Mouse (Mus musculus): Measurements from ENCODE around the gene Slc30a5. TPM values are rescaled to one million over a fixed set of nuclear protein-coding genes. Genes with fewer than 3 reads are reported as not detected.

Gene Slc30a5
- 2.0 and 2.3 TPM in 2 replicates for polyA plus RNA-seq (2012; ENCODE audit: insufficient read depth, low replicate concordance)

GRCm38 (mm10) chr13:100832741-100833639 is at the start of gene Slc30a5:
Gene Slc30a5 (minus strand): TSS chr13:100833427.
- Histone ChIP-seq H3K4me1 (peaks cover 60% of the 10 kb centered on the region), H3K4me3 (replicated peaks) (peak within 1 kb of the TSS; percentile 98), H3K9me3 (no peaks in the 10 kb centered on the region), H3K36me3 (replicated peaks; ENCODE audit: low read length) (peaks cover 11% of the 10 kb centered on the region), H3K27me3 (replicated peaks) (no peaks in the 10 kb centered on the region)
- TF ChIP-seq GATA1 (IDR thresholded peaks at IDR 0.05; ENCODE audit: borderline replicate concordance, low read length) = no peak
- no peak for TF ChIP-seq FLI1 (IDR thresholded peaks at IDR 0.05; ENCODE audit: low read length)

- H3K4me1 ChIP-seq = peaks cover 38% of the 10 kb centered on the region
- no peaks in the 10 kb centered on the region for H3K36me3 ChIP-seq (replicated peaks; ENCODE audit: low read length)
- TF ChIP-seq GATA1 (IDR thresholded peaks at IDR 0.05; ENCODE audit: borderline replicate concordance, low read length) (no peak), FLI1 (IDR thresholded peaks at IDR 0.05; ENCODE audit: low read length) (no peak)
- no peaks in the 10 kb centered on the region for H3K27me3 ChIP-seq (replicated peaks)
- H3K4me3 ChIP-seq (replicated peaks) = no peak overlapping the region
- no peaks in the 10 kb centered on the region for H3K9me3 ChIP-seq
Observed at GRCm38 (mm10) chr13:100881944-100882343, 48.7 kb upstream of the Slc30a5 start.

- no peaks in the 10 kb centered on the region for H3K9me3 ChIP-seq
- TF ChIP-seq FLI1 (IDR thresholded peaks at IDR 0.05; ENCODE audit: low read length) (no peak), GATA1 (IDR thresholded peaks at IDR 0.05; ENCODE audit: borderline replicate concordance, low read length) (no peak)
- H3K4me1 ChIP-seq = peaks cover 55% of the 10 kb centered on the region
- H3K4me3 ChIP-seq (replicated peaks) = no peak overlapping the region
- no peaks in the 10 kb centered on the region for H3K27me3 ChIP-seq (replicated peaks)
- peaks cover 3% of the 10 kb centered on the region for H3K36me3 ChIP-seq (replicated peaks; ENCODE audit: low read length)
Observed at GRCm38 (mm10) chr13:100879806-100880205, 46.6 kb upstream of the Slc30a5 start.

DNA sequence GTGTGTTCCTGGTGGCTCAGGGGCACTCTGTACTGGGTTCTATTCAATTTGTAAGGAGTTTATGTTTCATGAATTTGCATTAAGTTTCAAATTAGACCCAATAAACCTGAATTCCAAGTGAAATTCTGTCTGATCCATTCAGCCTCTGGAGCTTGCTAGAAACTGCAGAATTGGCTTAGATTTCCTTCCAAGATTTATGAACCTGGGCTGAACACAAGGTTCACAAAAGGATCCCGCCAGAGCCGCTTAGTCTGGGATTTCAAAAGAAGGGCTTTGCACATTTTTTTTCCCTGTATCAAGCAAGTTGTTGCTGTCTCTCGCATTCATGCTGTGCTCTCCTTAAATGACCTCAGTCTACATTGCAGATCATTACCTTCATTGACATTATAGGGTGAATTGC is 46.1 kb upstream of the Slc30a5 start:
- H3K27me3 ChIP-seq (replicated peaks) = no peaks in the 10 kb centered on the region
- peaks cover 59% of the 10 kb centered on the region for H3K4me1 ChIP-seq
- TF ChIP-seq GATA1 (IDR thresholded peaks at IDR 0.05; ENCODE audit: borderline replicate concordance, low read length) (no peak), FLI1 (IDR thresholded peaks at IDR 0.05; ENCODE audit: low read length) (no peak)
- H3K36me3 ChIP-seq (replicated peaks; ENCODE audit: low read length) = peaks cover 3% of the 10 kb centered on the region
- no peak overlapping the region for H3K4me3 ChIP-seq (replicated peaks)
- H3K9me3 ChIP-seq = no peaks in the 10 kb centered on the region

GRCm38 (mm10) chr13:100878264-100878663 is 45.0 kb upstream of the Slc30a5 start:
- peaks cover 3% of the 10 kb centered on the region for H3K36me3 ChIP-seq (replicated peaks; ENCODE audit: low read length)
- H3K27me3 ChIP-seq (replicated peaks) = no peaks in the 10 kb centered on the region
- peaks cover 64% of the 10 kb centered on the region for H3K4me1 ChIP-seq
- H3K4me3 ChIP-seq (replicated peaks) = no peak overlapping the region
- TF ChIP-seq FLI1 (IDR thresholded peaks at IDR 0.05; ENCODE audit: low read length) = no peak
- no peak for TF ChIP-seq GATA1 (IDR thresholded peaks at IDR 0.05; ENCODE audit: borderline replicate concordance, low read length)
- no peaks in the 10 kb centered on the region for H3K9me3 ChIP-seq

- Histone ChIP-seq H3K4me1 (peaks cover 69% of the 10 kb centered on the region), H3K36me3 (replicated peaks; ENCODE audit: low read length) (peaks cover 3% of the 10 kb centered on the region), H3K4me3 (replicated peaks) (no peak overlapping the region), H3K27me3 (replicated peaks) (no peaks in the 10 kb centered on the region), H3K9me3 (no peaks in the 10 kb centered on the region)
- TF ChIP-seq FLI1 (IDR thresholded peaks at IDR 0.05; ENCODE audit: low read length) = no peak
- TF ChIP-seq GATA1 (IDR thresholded peaks at IDR 0.05; ENCODE audit: borderline replicate concordance, low read length) = no peak
Observed at GRCm38 (mm10) chr13:100877703-100878102, 44.5 kb upstream of the Slc30a5 start.

DNA sequence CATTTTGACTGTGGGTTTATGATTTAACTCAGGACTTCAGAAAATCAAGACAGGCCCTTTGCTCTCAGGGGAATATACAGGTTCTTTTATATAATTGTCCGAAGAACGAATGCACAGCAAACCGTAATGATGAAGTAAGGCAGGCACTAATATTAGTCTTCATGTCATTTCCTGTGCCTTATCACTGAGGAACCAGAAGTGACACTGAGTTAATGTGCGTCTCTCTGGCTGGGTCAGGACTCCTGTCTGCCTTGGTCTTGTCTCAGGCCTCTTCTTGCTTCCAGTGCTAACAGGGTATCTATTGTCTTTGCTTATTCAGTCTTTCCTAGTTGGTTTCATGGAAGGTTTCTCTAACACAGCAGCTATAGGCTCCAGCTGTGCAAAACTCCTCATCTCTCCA is 41.9 kb upstream of the Slc30a5 start:
- Histone ChIP-seq H3K4me1 (peaks cover 78% of the 10 kb centered on the region), H3K27me3 (replicated peaks) (no peaks in the 10 kb centered on the region), H3K36me3 (replicated peaks; ENCODE audit: low read length) (peaks cover 21% of the 10 kb centered on the region), H3K9me3 (peaks cover 6% of the 10 kb centered on the region), H3K4me3 (replicated peaks) (peak overlapping the region; percentile 77)
- peak; percentile 93; the same call in 2 of the 3 replicates for TF ChIP-seq GATA1 (IDR thresholded peaks at IDR 0.05; ENCODE audit: borderline replicate concordance, low read length)
- TF ChIP-seq FLI1 (IDR thresholded peaks at IDR 0.05; ENCODE audit: low read length) = peak; percentile 51; the same call in 1 of the 2 replicates

- no peaks in the 10 kb centered on the region for H3K27me3 ChIP-seq (replicated peaks)
- peaks cover 73% of the 10 kb centered on the region for H3K4me1 ChIP-seq
- peak overlapping the region; percentile 1 for H3K4me3 ChIP-seq (replicated peaks)
- H3K36me3 ChIP-seq (replicated peaks; ENCODE audit: low read length) = peaks cover 25% of the 10 kb centered on the region
- peaks cover 6% of the 10 kb centered on the region for H3K9me3 ChIP-seq
- TF ChIP-seq FLI1 (IDR thresholded peaks at IDR 0.05; ENCODE audit: low read length) (no peak), GATA1 (IDR thresholded peaks at IDR 0.05; ENCODE audit: borderline replicate concordance, low read length) (no peak)
Observed at GRCm38 (mm10) chr13:100874588-100874987, 41.4 kb upstream of the Slc30a5 start.

GRCm38 (mm10) chr13:100873530-100873929 is 40.3 kb upstream of the Slc30a5 start:
- H3K27me3 ChIP-seq (replicated peaks) = no peaks in the 10 kb centered on the region
- H3K4me3 ChIP-seq (replicated peaks) = peak overlapping the region; percentile 87
- peaks cover 6% of the 10 kb centered on the region for H3K9me3 ChIP-seq
- H3K4me1 ChIP-seq = peaks cover 81% of the 10 kb centered on the region
- TF ChIP-seq FLI1 (IDR thresholded peaks at IDR 0.05; ENCODE audit: low read length) (no peak), GATA1 (IDR thresholded peaks at IDR 0.05; ENCODE audit: borderline replicate concordance, low read length) (no peak)
- H3K36me3 ChIP-seq (replicated peaks; ENCODE audit: low read length) = peaks cover 31% of the 10 kb centered on the region

Measured in megakaryocyte, embryonic 14.5 days (primary cell).